Mouse (Mus musculus) kidney, adult 9 months (tissue): ENCODE measurements around the gene Mmadhc.

Experiments used
- DNase-seq: peaks from one replicate; pipeline ENCODE4 v3.0.0; 2022

The Mmadhc gene

DNA sequence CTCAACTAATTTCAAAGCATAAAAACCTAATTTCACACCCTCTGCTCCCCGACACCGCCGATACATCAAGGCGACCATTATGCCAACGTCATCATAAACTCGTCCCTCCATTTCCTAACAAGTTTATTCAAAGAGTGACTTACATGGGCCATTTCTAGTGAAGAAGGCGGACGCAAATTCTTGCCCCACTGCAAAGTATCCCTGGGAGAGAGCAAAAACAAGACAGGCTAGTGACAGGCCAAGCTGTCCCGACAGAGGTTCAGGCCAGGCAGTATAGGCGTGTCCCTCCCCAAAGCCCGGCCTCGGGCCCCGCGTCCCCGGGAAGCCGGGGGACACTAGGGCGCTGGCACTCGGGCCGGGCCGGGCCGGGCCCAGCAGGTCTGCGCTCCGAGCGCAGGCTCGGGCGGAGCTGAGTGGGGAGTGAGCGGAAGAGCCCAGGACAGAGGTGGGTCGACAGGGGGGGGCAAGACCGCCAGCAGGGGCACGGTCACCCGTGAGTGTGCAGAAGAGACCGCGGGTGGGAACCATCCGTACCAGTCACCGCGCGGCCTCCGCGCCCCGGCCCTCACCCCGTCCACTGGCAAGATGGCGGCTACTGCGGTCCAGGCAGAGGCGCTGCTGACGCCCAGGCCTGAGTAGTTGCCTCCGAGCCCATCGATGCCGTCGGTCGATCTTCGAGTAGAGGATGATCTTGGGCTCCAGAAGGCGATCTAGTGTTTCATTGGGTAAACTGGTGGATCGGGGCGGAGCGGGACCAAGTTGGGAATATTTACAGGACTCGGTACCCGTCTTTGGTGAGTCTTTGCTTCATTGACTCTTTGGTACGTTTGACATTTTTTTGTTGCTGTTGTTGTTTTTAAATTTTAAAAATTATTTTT lies at the start of gene Mmadhc:
Mmadhc (minus strand) TSS at position 693 of the 878 bp plus-strand sequence.
- DNase-seq, result peak; percentile 96

- no peak for DNase-seq
These were observed 47.0 kb upstream of the Mmadhc start for GRCm38 (mm10) chr2:50343598-50343997.

DNA sequence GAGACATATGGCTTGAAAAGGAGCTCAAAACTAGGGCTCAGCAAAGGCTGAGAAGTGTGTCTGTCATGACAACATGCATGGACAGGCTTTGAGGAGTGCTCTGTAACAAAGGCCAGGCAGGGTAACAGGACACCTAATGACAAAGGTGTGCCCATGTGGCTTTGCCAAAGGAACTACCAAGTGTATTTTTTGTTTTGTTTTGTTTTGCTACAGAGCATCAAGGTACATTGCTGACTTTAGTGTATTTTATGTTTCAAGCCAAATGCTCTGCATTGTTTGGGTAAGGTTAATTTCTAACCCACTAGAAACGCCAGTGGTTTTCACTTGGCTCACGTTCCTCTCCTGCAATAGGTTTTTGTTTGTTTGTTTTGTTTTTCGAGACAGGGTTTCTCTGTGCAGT lies 42.5 kb upstream of the Mmadhc start:
- no peak for DNase-seq

DNA sequence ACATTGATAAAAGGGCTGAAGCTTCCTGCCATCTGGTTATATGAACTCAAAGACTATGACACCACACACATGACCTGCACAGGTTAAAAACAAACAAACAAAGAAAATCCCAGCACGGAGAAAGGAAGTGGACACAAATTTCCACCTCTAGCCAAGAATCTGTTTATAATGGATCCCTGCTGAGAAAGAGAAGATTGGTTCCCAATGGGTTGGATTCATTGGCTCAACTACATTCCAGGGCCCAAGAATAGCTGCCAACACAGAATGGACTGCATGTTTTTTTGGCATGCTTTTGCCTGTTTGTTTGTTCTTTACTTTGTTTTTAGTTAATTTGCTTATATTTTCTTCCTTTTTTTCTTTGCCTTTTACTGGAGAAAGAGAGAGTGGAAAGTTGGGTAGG lies 41.0 kb upstream of the Mmadhc start:
- DNase-seq, result no peak

GRCm38 (mm10) chr2:50331716-50332270 lies 35.2 kb upstream of the Mmadhc start:
- no peak for DNase-seq

- no peak for DNase-seq
These were observed 31.6 kb upstream of the Mmadhc start for GRCm38 (mm10) chr2:50328181-50328580.

- DNase-seq, result no peak
These were observed 28.2 kb upstream of the Mmadhc start for GRCm38 (mm10) chr2:50324799-50325198.

DNA sequence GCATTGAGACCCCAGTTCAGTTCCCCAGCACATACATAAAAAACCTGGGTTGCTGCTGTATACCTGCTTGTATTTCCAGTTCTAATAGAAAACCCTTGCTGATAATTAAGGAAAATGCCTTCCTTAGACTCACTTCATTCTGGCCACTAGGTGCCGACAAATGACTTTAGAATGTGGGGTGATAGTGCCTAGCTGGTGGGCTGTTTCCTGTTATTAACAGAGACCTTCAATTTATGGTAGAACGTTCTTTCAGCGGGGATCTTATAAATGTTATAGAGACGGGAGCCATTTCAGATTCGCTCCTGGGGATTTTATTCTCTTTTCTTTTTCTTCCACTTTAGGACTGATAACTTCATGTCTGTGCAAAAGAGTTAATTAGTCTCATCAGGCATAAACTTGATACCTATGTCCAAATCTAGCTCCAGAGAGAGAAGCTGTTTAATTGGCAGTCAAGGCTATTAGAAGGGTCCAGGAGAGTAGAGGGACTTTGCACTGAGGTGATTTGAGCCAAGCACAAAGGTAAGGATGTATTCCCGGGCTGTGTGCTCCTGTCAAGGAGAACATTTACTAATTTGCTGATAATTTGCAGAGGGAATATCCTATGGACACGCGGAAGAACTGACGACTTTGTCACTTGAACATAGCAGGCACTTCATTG lies 10.2 kb upstream of the Mmadhc start:
- DNase-seq, result peak; percentile 69

DNA sequence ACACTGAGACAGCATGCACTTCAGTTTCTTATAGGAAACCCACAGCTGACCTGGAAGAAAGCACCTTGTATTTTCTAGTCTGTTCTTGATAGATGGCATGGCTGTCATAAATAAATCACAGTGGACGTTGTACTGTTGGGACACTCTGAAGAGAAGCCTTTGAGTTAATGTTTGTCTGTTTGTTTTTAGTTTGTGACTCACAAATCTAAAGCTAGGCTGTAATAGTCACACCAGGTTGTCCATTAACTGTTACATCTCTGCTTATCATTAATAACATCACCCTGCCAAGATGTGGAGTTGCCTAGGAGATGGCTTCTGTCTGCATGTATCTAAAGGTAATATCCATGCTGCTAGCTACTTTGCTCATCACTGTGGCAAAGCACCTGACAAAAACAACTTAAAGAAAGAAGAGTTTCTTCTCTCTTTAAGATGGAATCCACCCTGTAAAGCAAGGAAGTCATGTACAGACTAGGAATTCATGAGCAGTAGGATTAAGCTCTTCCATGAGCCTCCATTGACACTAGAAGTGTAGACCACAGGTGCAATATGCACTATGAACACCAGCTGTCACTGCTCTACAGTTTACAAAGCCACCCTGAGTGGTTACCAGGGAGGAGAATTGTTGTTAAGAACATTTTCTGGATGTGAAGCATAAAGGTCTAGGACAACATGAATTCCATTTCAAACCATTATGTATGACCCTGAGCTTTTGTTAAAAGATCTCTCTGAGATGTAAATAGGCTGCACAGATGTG lies 8.4 kb upstream of the Mmadhc start:
- DNase-seq, result peak; percentile 92

DNA sequence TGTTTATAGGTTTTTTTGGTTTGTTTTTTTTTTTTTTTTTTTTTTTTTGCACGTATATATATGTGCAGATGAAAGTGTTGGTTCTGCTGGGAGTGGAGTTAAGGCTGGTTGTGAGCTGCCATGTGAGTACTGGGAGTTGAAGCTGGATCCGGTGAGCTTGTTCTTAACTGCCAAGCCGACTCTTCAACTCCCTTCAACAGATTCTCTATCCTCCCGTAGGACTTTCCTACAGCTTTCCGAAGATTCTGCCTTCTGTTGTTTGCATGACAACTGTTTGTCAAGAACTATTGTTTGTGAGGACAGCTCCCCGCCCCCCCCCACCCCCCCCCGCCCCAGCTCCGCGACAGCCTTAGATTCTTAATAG lies 368 bp upstream of the Mmadhc start:
- DNase-seq, result no peak

DNA sequence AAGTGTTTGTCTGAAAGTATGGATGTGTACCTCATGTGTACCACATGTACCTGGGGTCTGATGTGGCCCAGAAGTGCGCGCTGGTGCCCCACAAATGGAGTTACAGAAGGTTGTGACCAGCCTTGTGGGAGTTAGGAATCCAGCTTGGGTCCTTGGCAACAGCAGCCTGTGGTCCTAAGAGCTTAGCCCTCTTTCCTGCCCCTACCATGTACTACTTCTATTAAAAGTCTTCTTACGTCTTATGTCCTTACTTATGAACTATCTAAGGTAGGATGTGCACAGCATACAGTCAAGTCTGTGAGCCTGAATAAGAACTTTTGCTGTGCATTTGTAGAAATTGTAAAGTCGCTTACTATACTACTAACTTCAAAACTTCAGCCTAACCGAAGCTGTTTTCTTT lies 1.0 kb downstream of the Mmadhc start:
- DNase-seq, result no peak

DNA sequence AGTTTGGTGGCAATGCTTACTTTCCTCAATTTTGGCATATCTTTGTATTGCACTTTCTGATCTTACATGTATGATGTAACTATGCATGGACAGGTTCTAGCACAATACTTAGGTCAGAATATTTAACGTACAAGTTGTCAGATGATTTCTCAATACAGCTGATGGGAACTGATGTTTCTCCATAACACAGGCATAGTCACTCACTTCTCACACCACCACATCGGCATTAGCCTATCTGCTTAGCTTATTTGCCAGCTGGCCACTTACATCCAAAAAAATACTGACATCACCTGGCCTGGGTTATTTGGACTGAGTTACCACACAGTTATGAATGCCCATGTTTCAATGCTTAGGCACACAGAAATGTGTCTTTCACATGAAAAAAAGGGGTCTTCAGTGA lies 2.5 kb downstream of the Mmadhc start:
- no peak for DNase-seq

DNA sequence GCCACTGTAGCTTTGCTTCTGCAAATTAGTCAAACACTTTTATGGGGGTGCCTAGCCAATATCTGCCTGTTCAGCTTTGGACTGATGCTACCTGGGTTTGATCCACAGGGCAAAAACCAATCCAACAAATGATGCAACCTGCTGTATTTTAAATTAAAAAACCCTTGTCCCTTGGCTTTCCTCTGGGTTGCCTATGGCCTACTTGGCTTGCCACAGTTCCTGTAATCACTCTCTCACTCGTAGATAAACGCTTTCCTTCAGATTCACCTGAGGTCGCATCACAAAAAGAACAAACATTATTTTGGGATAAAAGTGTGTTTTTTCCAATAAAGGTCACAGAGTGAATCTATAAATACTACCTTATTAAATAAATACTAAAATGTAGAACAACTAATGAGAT lies 3.0 kb downstream of the Mmadhc start:
- DNase-seq, result no peak

GRCm38 (mm10) chr2:50291901-50292300 lies 4.7 kb downstream of the Mmadhc start:
- no peak for DNase-seq

DNA sequence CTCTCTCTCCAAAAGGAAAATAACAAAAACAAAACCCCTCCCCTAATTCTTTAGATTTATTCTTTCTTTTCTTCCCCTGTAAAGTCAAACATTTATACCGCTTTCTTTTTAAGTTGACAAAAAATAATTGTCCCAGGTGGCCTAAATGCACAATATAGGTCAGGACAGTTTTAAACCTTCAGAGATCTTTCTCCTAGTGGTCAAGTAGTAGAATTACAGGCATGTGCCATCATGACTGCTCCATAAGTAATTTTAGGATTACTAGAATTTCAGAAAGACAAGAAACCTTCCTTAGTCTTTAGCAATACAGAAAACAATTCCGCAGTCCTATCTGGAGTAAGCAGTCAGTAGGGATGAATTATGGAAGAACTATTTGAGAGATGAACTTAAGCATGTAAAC lies 5.8 kb downstream of the Mmadhc start:
- DNase-seq, result no peak

GRCm38 (mm10) chr2:50284781-50285180 lies 11.8 kb downstream of the Mmadhc start:
- peak; percentile 92 for DNase-seq

GRCm38 (mm10) chr2:50284040-50284439 lies 12.6 kb downstream of the Mmadhc start:
- peak; percentile 96 for DNase-seq

DNA sequence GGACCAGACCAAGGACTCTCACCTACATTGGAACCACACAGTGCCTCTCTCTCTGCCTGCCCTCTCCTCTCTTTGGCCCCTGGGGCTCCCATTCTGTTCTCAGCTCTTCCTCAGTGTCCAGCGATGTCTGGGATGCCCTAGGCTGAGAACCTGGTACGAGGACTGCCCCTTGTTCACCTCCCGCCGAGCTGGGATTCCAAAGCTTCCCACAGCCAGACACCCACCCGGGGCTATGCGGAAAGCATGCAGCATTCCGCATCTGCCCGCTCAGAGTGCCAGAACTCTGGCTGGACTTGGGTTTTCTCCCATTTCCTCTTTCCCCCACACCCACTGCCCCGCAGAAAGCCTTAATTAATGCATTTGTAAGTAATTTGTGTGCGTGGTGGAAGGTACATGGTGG lies 19.9 kb downstream of the Mmadhc start:
- no peak for DNase-seq

GRCm38 (mm10) chr2:50273415-50273814 lies 23.2 kb downstream of the Mmadhc start:
- peak; percentile 76 for DNase-seq

- peak; percentile 60 for DNase-seq
These were observed 24.4 kb downstream of the Mmadhc start for GRCm38 (mm10) chr2:50272165-50272564.

- no peak for DNase-seq
These were observed 28.1 kb downstream of the Mmadhc start for GRCm38 (mm10) chr2:50268514-50268913.

- DNase-seq, result no peak
These were observed 29.6 kb downstream of the Mmadhc start for GRCm38 (mm10) chr2:50267046-50267445.

DNA sequence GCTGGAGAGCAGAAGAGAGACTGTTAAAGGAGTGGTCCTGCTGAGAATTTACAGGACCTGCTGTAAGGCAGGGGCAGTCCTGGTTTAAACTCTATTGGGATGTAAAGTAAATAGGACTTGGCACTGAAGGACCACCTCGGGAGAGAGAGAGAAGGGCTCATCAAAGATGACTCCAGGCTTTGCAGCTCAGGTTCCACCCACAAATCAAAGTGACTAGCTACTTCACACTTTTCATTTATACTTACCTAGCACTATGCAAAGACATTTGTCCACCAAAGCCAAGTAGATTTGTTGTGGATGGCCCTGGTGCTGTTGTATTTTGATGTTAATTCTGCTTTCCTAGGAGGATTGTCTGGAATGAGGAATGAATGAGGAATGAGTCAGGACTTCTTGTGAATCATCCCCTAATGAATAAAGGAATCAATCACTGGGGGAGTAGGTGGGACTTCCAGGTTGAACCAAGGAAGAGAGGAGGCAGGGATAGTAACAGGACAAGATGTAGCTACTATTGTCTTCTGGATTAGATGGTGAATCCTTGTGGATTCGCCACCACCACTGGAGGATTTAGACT lies 31.3 kb downstream of the Mmadhc start:
- no peak for DNase-seq
